Mouse (Mus musculus) megakaryocyte, embryonic 14.5 days (primary cell): ENCODE results near the gene Cldn9.

Experiments used
- FLI1 ChIP-seq: IDR thresholded peaks from 2 replicates; pipeline ENCODE4 v1.6.1; 2012; ENCODE audit warnings: low read length, inconsistent platforms, mixed read lengths
- GATA1 ChIP-seq: IDR thresholded peaks from 3 replicates; pipeline ENCODE4 v1.6.1; 2012; ENCODE audit warnings: mixed read lengths, low read length, inconsistent platforms, borderline replicate concordance

- TF ChIP-seq FLI1 (no peak), GATA1 (no peak)
These were observed 2.7 kb downstream of the Cldn9 start for GRCm38 (mm10) chr17:23681086-23681485.
